Mouse (Mus musculus) heart, adult 11 months (tissue): ENCODE data around the gene Dnase1l3.

ENCODE experiments used
- DNase-seq: peaks from one replicate; pipeline ENCODE4 v3.0.0; 2022

Gene Dnase1l3

GRCm38 (mm10) chr14:7975177-7975576 lies 19.2 kb downstream of the Dnase1l3 start:
- no peak for DNase-seq

GRCm38 (mm10) chr14:7974643-7975042 lies 19.7 kb downstream of the Dnase1l3 start:
- no peak for DNase-seq

- no peak for DNase-seq
These were observed 22.4 kb downstream of the Dnase1l3 start for GRCm38 (mm10) chr14:7971889-7972493.

GRCm38 (mm10) chr14:7964219-7964889 lies 30.0 kb downstream of the Dnase1l3 start:
- DNase-seq = no peak

- DNase-seq = no peak
These were observed 31.2 kb downstream of the Dnase1l3 start for GRCm38 (mm10) chr14:7963160-7963559.

GRCm38 (mm10) chr14:7962626-7963025 lies 31.7 kb downstream of the Dnase1l3 start:
- no peak for DNase-seq

GRCm38 (mm10) chr14:7961714-7962113 lies 32.7 kb downstream of the Dnase1l3 start:
- DNase-seq = peak; percentile 82

- no peak for DNase-seq
These were observed 33.8 kb downstream of the Dnase1l3 start for GRCm38 (mm10) chr14:7960616-7961015.

GRCm38 (mm10) chr14:7957049-7957448 lies 37.3 kb downstream of the Dnase1l3 start, which contains the start of gene Gm45521:
TSS of gene Gm45521 (plus strand) at chr14:7957288.
- no peak for DNase-seq

GRCm38 (mm10) chr14:7956427-7956826 lies 37.9 kb downstream of the Dnase1l3 start:
- DNase-seq = no peak

GRCm38 (mm10) chr14:7954071-7954471 lies 40.3 kb downstream of the Dnase1l3 start:
- peak; percentile 94 for DNase-seq

- peak; percentile 97 for DNase-seq
These were observed 41.6 kb downstream of the Dnase1l3 start for GRCm38 (mm10) chr14:7952610-7953254.

- no peak for DNase-seq
These were observed 43.1 kb downstream of the Dnase1l3 start for GRCm38 (mm10) chr14:7951234-7951633.

GRCm38 (mm10) chr14:7945261-7945660 lies 49.1 kb downstream of the Dnase1l3 start:
- DNase-seq = no peak

GRCm38 (mm10) chr14:7944349-7945039 lies 49.9 kb downstream of the Dnase1l3 start:
- no peak for DNase-seq

- no peak for DNase-seq
These were observed 50.6 kb downstream of the Dnase1l3 start for GRCm38 (mm10) chr14:7943801-7944135.

GRCm38 (mm10) chr14:7943101-7943800 lies 51.1 kb downstream of the Dnase1l3 start:
- DNase-seq = peak; percentile 95

- no peak for DNase-seq
These were observed 53.0 kb downstream of the Dnase1l3 start for GRCm38 (mm10) chr14:7941413-7941812.

GRCm38 (mm10) chr14:7938809-7939784 lies 55.3 kb downstream of the Dnase1l3 start:
- no peak for DNase-seq

GRCm38 (mm10) chr14:7937052-7937630 lies 57.2 kb downstream of the Dnase1l3 start:
- no peak for DNase-seq

GRCm38 (mm10) chr14:7934166-7934565 lies 60.2 kb downstream of the Dnase1l3 start:
- no peak for DNase-seq
